Mouse (Mus musculus) heart, adult 2 months (tissue): ENCODE measurements around the gene Thap3.

ENCODE experiments used
- EP300 ChIP-seq: fragments of 200-500 bp; IDR thresholded peaks from 2 replicates; pipeline ENCODE4 v1.6.1; 2011; ENCODE audit warnings: low read depth, low read length, control low read depth; ENCODE audit not compliant: insufficient read depth
- POLR2A ChIP-seq: fragments of 200-500 bp; IDR thresholded peaks from 2 replicates; pipeline ENCODE4 v1.6.1; 2011; ENCODE audit warnings: mild to moderate bottlenecking, low read depth, low read length, control low read depth; ENCODE audit not compliant: insufficient read depth

GRCm38 (mm10) chr4:151946211-151946610 lies 42.6 kb downstream of the Thap3 start:
- TF ChIP-seq POLR2A = no peak
- no peak for TF ChIP-seq EP300
